Mouse (Mus musculus) right cerebral cortex, postnatal 36 days (tissue): Measurements from ENCODE around the gene Cdkl4.

ENCODE experiments used
- DNase-seq, 2 experiments: peaks; one replicate each; pipeline ENCODE4 v3.0.0; 2022; ENCODE audit warnings: low spot score in 2 of 2, mixed read lengths in 1 of 2

Gene Cdkl4

GRCm38 (mm10) chr17:80480031-80480854 is 97.4 kb downstream of the Cdkl4 start, which contains the start of gene Sos1:
Gene Sos1, minus strand, starts transcription at chr17:80480453.
- DNase-seq: peak; percentile 90 to 91

DNA sequence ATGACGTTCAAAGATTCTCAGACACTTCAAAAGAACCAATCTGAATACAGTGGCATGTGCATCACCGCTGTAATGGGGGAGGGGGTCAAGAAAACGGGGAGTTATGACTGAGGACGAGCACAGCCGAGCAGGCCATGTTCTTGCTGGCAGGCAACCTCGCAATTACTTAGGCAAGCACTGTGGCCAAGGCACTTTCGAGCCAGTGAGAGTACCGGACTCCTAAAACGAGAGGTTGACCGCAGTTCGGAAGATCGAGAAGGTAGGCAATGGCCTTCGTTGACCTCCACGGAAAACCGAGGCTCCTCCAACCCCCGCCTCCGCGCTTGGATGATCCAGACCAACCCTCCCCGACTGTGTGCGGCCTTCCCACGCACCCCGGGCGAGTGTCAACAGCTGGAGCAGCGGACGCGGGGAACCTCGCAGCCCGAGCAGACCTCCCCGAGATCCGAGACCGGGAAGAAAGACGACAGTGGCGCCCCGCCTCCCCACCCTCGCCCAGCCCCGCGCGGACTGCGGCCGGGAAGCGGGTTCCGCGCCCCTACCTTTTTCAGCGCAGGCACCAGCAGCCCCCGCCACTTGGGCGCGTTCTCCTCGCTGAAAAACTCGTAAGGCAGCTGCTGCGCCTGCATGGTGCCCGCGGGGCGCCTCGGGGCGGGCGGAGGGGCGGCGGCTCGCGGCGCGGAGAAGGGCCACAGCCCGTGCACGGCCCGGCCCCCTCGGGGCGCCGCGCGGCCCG is 98.2 kb downstream of the Cdkl4 start:
- peak; percentile 49 to 54 for DNase-seq

GRCm38 (mm10) chr17:80477679-80478078 is 99.9 kb downstream of the Cdkl4 start:
- DNase-seq: no peak

GRCm38 (mm10) chr17:80476496-80476895 is 101.1 kb downstream of the Cdkl4 start:
- no peak for DNase-seq
